Mouse (Mus musculus) bone marrow macrophage, adult 2 months (primary cell): ENCODE results near the gene Cirbp. TPM values are rescaled to one million over a fixed set of nuclear protein-coding genes. Genes with fewer than 3 reads are reported as not detected.

Experiments
- H3K27ac ChIP-seq: 2 replicates; pipeline ENCODE4 v1.5.1; 2012; ENCODE audit warnings: low read depth, low read length; ENCODE audit not compliant: insufficient read depth
- H3K4me1 ChIP-seq: 2 replicates; pipeline ENCODE4 v1.6.1; 2012; ENCODE audit warnings: low read length; ENCODE audit not compliant: control insufficient read depth, insufficient read depth
- H3K4me3 ChIP-seq: 2 replicates; pipeline ENCODE4 v1.5.1; 2012; ENCODE audit warnings: mild to moderate bottlenecking, low read length, moderate library complexity; ENCODE audit not compliant: insufficient read depth
- CTCF ChIP-seq: IDR thresholded peaks from 2 replicates; pipeline ENCODE4 v1.5.1; 2012; ENCODE audit warnings: low read depth, mild to moderate bottlenecking, low read length, moderate library complexity
- POLR2A ChIP-seq: IDR thresholded peaks from 2 replicates; pipeline ENCODE4 v1.6.1; 2012; ENCODE audit warnings: mild to moderate bottlenecking, low read depth, low read length, borderline replicate concordance
- polyA plus RNA-seq: library from polyadenylated mRNA; stranded (reverse); fragments of >200 nt; gene quantifications from 2 replicates; pipeline ENCODE4 v1.2.4, GENCODE M21; 2012; ENCODE audit not compliant: missing spikeins, insufficient read depth, insufficient read length

Cirbp gene
- polyA plus RNA-seq, 1 experiment = 48.0 TPM

DNA sequence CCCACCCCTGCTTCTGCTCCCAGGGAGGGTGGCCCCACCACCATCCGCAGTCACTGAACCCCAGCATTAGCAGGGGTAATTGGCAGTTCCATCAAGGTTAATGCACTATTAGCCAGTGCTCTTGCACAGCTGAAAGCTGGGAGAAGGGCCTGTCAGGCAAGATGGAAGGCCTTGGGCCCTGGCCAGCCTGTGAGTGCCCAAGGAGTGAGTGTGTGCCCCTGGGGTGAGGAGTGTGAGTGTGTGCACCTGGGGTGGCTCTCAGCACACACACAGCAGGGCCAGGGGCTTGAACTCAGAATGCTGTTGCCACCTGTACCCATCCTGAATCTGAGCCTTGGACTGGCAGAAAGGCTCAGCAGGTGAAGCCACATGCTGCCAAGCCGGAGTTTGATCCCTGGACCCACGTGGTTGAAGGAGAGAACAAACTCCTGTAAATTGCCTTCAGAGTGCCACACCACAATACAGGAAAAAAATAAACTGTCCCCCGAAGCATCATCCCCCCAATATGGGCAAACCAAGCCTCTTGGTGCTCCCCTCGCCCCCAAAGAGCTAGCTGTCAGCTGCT, 10.6 kb downstream of the Cirbp start:
- H3K27ac ChIP-seq = no peak overlapping the region
- TF ChIP-seq CTCF = no peak
- no peak for TF ChIP-seq POLR2A
- peaks cover 17% of the 10 kb centered on the region for H3K4me1 ChIP-seq

DNA sequence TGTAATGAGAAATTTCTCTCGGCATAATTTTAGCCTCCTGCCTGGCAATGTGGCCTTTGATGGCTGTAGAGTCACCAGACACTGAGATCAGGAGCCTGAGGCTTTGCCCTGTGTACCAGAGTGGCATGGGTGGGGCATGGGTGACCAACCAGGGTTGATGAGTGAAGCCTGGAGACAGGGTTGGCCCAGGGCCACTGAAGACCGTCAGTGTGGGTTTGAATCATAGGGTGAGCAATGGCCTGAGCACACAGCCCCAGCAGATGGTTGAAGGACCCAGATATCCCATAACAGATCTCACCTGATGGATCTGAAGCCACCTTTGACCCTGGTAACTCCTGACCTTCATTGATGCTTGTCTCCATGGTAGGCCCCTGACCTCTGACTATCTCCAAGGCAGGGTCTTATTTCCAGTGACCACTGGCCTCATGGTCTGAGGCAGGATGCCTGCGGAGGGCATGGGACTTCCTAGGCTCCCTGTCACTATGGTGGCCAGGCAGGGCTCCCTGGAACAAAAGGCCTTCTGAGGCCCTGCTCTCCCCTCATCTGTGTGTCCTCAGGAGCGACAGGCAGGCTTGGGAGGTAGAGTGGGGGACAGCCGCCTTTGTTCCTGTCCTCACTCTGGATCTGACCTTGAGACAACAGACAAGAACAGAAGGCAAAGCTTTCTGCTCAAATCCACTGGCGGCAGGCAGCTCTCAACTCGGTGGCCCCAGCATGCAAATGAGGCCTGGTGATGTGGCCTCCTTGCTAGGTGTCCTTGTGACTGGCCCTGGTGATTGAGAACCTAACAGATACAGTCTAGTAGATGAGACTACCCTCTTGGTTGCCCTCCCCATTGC, 11.9 kb downstream of the Cirbp start:
- TF ChIP-seq POLR2A = no peak
- TF ChIP-seq CTCF = no peak
- H3K4me1 ChIP-seq = peaks cover 11% of the 10 kb centered on the region
- H3K4me3 ChIP-seq = no peak overlapping the region
- H3K27ac ChIP-seq = no peak overlapping the region

More for the DNA sequence above, 10.6 kb downstream of the Cirbp start:
- H3K4me3 ChIP-seq = no peak overlapping the region

DNA sequence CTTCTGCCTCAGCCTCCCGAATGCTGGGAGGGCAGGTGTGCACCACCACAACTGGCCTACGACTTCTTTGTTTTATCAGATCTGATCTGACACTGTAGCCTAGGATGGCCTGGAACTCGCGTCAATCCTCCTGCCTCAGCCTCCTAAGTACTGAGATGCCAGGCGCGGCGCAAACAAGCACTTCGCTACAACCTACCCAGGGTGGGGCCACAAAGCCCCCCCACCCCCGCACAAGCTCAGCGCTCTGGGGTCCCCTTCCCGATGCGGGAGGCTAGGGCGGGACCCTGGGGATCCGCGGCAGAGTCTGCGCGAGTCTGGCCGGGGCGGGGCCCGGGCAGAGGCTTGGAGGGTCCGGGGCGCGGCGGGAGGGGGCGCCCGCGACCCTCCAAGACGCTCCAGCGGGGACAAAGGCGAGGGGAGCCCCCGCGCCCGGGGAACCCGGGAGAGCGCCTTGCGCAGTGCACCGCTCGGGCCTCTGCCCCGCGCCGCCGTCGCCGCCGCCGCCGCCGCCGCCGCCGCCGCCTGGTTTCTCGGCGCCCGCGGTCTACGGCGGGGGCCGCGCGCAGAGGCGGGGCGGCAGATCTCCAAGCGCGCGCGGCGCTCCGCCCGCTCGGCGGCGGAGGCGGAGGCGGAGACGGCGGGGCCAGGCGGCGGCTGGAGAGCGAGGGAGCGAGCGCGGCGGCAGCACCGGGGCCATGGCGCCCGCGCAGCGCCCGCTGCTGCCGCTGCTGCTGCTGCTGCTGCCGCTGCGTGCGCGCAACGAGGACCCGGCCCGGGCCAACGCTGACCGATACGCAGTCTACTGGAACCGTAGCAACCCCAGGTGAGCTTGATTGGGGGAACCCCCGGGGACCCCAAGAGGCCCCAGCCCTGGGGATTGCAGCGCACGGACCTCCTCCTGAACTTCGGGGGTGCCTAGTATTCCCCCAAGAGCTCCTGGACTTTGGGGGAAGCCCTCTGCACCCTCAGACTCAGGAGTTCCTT, 13.6 kb downstream of the Cirbp start, which contains the start of gene Efna2:
Efna2 (plus strand) TSS at position 415 of the 984 bp plus-strand sequence.
- H3K4me3 ChIP-seq = peak within 1 kb of the TSS; percentile 59
- TF ChIP-seq POLR2A (no peak), CTCF (no peak)
- H3K4me1 ChIP-seq = peaks cover 2% of the 10 kb centered on the region
- H3K27ac ChIP-seq = no peak within 1 kb of the TSS

DNA sequence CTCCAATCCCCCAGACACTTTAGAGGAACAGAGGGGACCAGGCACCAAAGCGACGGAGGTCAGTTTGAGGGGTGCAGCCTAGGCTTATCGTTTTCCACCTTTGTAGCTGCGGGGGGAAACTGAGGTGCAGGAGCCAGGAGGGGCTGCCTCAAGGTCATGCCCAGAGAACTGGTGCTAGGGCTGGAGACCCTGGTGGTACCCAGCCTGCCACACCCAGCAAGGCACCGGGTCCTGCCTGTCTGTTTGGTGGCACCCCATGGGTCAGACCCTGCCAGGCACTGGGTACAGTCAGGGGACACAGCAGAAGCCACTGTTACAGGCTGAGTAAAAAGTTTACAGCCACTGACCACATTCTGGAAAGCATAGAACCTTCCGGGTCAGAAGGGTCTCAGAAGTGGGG, 14.5 kb downstream of the Cirbp start:
- Histone ChIP-seq H3K4me1 (no peaks in the 10 kb centered on the region), H3K27ac (no peak overlapping the region), H3K4me3 (no peak overlapping the region)
- TF ChIP-seq CTCF = no peak
- no peak for TF ChIP-seq POLR2A

DNA sequence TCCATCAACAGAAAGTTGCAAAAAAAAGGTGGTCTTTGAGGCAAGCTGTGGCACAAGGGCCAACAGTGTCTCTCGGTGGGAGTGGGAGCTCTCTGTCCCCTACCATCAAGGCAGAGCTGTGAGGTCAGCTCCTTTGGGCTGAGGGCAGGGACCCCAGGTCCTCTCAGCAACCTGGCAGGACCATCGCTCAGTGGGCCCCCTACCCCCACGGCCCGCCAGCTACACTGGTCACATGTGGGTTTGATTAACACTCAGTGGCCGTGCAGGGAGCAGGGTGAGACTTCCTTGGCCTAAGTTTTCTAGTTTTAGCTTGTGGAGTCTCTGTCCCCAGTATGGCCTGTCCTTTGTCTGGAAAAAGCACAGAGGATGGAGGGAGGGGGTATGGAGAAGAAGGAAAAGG, 15.0 kb downstream of the Cirbp start:
- Histone ChIP-seq H3K4me1 (no peaks in the 10 kb centered on the region), H3K4me3 (no peak overlapping the region), H3K27ac (no peak overlapping the region)
- no peak for TF ChIP-seq CTCF
- no peak for TF ChIP-seq POLR2A

DNA sequence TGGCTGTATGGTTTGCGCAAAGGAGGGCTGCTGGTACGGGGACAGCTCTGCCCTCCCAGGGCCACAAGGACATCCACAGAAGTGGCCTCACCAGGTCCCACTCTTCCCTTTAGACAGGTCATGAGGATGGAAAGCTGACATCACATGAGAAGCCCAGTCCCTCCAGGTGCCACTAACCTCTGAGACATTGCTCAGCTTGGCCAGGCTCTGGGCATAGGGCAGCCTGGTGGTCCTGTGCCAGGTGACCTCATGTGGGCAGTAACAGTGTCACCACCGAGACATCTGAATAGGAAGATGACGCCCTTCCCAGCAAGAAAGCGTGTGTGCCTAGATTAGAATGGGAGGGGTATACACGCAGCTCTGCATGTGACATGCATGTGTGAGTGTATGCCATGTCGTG, 16.8 kb downstream of the Cirbp start:
- H3K27ac ChIP-seq = no peak overlapping the region
- TF ChIP-seq POLR2A (no peak), CTCF (no peak)
- no peaks in the 10 kb centered on the region for H3K4me1 ChIP-seq
- no peak overlapping the region for H3K4me3 ChIP-seq

DNA sequence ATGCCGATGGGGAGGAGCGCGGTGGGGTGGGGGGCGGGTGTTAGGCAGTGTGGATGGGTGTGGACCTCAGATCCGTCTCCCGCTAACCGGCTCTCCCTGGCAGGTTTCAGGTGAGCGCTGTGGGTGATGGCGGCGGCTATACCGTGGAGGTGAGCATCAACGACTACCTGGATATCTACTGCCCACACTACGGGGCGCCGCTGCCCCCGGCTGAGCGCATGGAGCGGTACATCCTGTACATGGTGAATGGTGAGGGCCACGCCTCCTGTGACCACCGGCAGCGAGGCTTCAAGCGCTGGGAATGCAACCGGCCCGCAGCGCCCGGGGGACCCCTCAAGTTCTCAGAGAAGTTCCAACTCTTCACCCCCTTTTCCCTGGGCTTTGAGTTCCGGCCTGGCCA, 20.9 kb downstream of the Cirbp start:
- H3K4me3 ChIP-seq = no peak overlapping the region

DNA sequence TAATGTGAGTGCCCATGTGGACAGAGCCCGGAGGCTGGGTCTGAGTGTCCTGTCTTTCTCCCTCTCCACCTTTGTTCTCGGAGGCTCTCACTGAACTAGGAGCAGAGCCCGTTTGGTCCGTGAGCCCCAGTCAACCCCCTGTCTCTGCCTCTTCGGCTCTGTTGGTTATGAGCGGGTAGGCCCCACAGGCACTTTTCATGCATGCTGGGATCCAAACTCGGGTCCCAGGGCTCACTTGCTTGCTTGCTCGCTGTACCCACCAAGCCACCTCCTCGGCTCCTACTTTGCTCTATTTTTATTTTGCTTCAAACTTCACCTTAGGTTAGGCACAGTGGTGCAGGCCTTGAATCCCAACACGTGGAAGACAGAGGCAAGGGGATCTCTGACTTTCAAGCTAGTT, 22.0 kb downstream of the Cirbp start:
- Histone ChIP-seq H3K27ac (no peak overlapping the region), H3K4me1 (no peaks in the 10 kb centered on the region; the same call in 1 of the 2 replicates), H3K4me3 (no peak overlapping the region)
- TF ChIP-seq CTCF (no peak), POLR2A (no peak)

More for the DNA sequence above, 20.9 kb downstream of the Cirbp start:
- TF ChIP-seq CTCF (no peak), POLR2A (no peak)
- no peak overlapping the region for H3K27ac ChIP-seq
- no peaks in the 10 kb centered on the region; the same call in 1 of the 2 replicates for H3K4me1 ChIP-seq

DNA sequence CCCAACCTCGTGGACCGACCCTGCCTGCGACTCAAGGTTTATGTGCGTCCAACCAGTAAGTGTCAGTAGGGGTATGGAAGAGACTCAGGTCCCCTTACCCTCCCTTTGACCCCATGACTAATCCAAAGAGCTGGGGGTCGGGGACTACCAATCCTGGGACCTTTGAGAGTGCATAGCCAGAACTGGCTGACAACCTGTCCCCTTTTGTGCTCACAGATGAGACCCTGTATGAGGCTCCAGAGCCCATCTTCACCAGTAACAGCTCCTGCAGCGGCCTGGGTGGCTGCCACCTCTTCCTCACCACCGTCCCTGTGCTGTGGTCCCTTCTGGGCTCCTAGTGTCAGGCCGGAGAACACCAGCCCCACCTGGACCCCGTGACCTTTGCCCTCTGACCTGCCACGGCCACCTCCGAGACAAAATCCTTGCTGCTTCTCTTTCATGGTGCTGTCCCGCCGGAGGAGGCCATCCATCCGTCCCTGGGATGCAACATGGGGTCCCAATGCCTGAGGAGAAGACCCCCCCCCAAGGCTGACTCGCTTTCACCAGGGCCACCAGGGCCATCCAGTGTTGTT, 22.8 kb downstream of the Cirbp start:
- Histone ChIP-seq H3K27ac (no peak overlapping the region), H3K4me3 (no peak overlapping the region), H3K4me1 (no peaks in the 10 kb centered on the region; the same call in 1 of the 2 replicates)
- TF ChIP-seq CTCF (no peak), POLR2A (no peak)
